Mouse (Mus musculus) testis, adult 2 months (tissue): ENCODE results near the gene Arhgap15.

Source experiments
- CTCF ChIP-seq: fragments of 200-500 bp; IDR thresholded peaks from 2 replicates; pipeline ENCODE4 v1.5.1; 2012; ENCODE audit warnings: low read depth, mild to moderate bottlenecking, inconsistent platforms, low read length, moderate library complexity; ENCODE audit not compliant: control insufficient read depth, insufficient read depth, insufficient replicate concordance
- POLR2A ChIP-seq: fragments of 200-500 bp; IDR thresholded peaks from 2 replicates; pipeline ENCODE4 v1.6.1; 2012; ENCODE audit warnings: low read depth, mild to moderate bottlenecking, inconsistent platforms, low read length, moderate library complexity; ENCODE audit not compliant: control insufficient read depth

GRCm38 (mm10) chr2:43816788-43817581, 68.4 kb downstream of the Arhgap15 start:
- no peak for TF ChIP-seq POLR2A
- TF ChIP-seq CTCF: no peak
